Mouse (Mus musculus) heart, postnatal 0 days (tissue): ENCODE data around the gene Myog. TPM values are rescaled to one million over a fixed set of nuclear protein-coding genes. Genes with fewer than 3 reads are reported as not detected.

Experiments used
- ATAC-seq: fragments of 200-750 bp; cut with Nextera tagmentation; 2 replicates; pipeline ENCODE4 v1.8.0; 2017; ENCODE audit warnings: low read depth, moderate number of reproducible peaks, moderate library complexity; ENCODE audit not compliant: insufficient read depth
- DNase-seq: peaks from one replicate; pipeline ENCODE4 v3.0.0-alpha.2; 2016; ENCODE audit warnings: low spot score
- H3K27ac ChIP-seq: fragments of 300-500 bp; sonication (generic); 2 replicates; pipeline ENCODE4 v1.5.1; 2014; ENCODE audit warnings: low read depth, mild to moderate bottlenecking
- H3K27me3 ChIP-seq: fragments of 300-500 bp; sonication (generic); 2 replicates; pipeline ENCODE4 v1.6.1; 2014; ENCODE audit warnings: low read length, mixed read lengths; ENCODE audit not compliant: control insufficient read depth, insufficient read depth
- H3K36me3 ChIP-seq: fragments of 300-500 bp; sonication (generic); replicated peaks from 2 replicates; pipeline ENCODE4 v1.6.1; 2014; ENCODE audit warnings: low read length, mixed read lengths; ENCODE audit not compliant: control insufficient read depth, insufficient read depth
- H3K4me1 ChIP-seq: fragments of 300-500 bp; sonication (generic); 2 replicates; pipeline ENCODE4 v1.6.1; 2014; ENCODE audit warnings: antibody characterized with exemption; ENCODE audit not compliant: control insufficient read depth, insufficient read depth
- H3K4me2 ChIP-seq: fragments of 300-500 bp; sonication (generic); 2 replicates; pipeline ENCODE4 v1.6.1; 2014; ENCODE audit warnings: low read depth, mild to moderate bottlenecking, low read length, moderate library complexity
- H3K4me3 ChIP-seq: fragments of 300-500 bp; sonication (generic); 2 replicates; pipeline ENCODE4 v1.5.1; 2014; ENCODE audit warnings: low read depth, low read length
- H3K9ac ChIP-seq: fragments of 300-500 bp; sonication (generic); replicated peaks from 2 replicates; pipeline ENCODE4 v1.6.1; 2014; ENCODE audit warnings: low read depth, low read length, mixed read lengths
- H3K9me3 ChIP-seq: fragments of 300-500 bp; sonication (generic); replicated peaks from 2 replicates; pipeline ENCODE4 v1.6.1; 2016; ENCODE audit warnings: low read length; ENCODE audit not compliant: control insufficient read depth
- CTCF ChIP-seq: IDR thresholded peaks from 2 replicates; pipeline ENCODE4 v1.5.1; 2016; ENCODE audit warnings: antibody characterized with exemption, control low read depth, low read depth
- EP300 ChIP-seq: IDR thresholded peaks from 2 replicates; pipeline ENCODE4 v1.6.1; 2016; ENCODE audit warnings: antibody characterized with exemption, low read depth
- WGBS: fragments of 180-500 bp; shearing (Covaris S2); extraction: QIAGEN DNeasy Blood & Tissue Kit; methylation state at CpG from one replicate; pipeline ENCODE4 v1.1.7; 2014; 5-methylcytosine and 5-hydroxymethylcytosine counted together
- polyA plus RNA-seq: library from polyadenylated mRNA; unstranded; fragments of >200 nt; fragmentation: Nextera tagmentation; extraction: Ambion mirVana; gene quantifications from 2 replicates; pipeline ENCODE4 v1.2.1, GENCODE M21; 2015
- total RNA-seq: library from RNA; depleted of rRNA; stranded (reverse); fragments of >200 nt; gene quantifications from 2 replicates; pipeline ENCODE4 v1.2.3, GENCODE M21; 2014; ENCODE audit warnings: low replicate concordance

Gene Myog
- total and polyA plus RNA-seq, 2 experiments from 2014 or later: 0.31 TPM; not detected in 1

DNA sequence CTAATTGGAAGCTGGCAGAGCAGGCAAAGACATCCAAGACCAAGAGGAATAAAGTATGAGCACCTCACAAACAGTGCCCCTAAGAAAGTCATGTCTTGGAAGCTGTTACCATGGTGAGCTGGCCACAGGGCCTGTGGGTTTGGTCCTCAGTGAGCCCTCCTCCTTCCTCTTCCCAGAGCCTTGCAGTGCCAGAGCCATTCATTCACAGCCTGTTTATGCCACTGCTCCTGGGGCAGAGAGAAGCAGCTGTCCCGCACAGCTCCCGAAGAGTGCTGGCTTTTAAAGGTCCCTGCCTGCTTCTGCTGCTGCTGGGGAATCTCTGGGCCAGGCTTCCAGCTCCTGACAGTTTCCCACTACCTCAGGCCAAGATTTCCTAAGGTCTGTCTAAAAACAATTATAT is 24.0 kb upstream of the Myog start:
- WGBS: 41% methylated on average over 2 of the region's 2 CpGs
- Histone ChIP-seq H3K4me1 (no peaks in the 10 kb centered on the region), H3K27ac (no peak overlapping the region), H3K4me2 (no peak overlapping the region), H3K36me3 (no peaks in the 10 kb centered on the region), H3K27me3 (no peaks in the 10 kb centered on the region), H3K9me3 (peaks cover 8% of the 10 kb centered on the region; the same call in 1 of the 2 replicates), H3K9ac (no peak overlapping the region), H3K4me3 (no peak overlapping the region)
- DNase-seq: no peak
- TF ChIP-seq EP300 (no peak), CTCF (no peak)
- no peak for ATAC-seq

DNA sequence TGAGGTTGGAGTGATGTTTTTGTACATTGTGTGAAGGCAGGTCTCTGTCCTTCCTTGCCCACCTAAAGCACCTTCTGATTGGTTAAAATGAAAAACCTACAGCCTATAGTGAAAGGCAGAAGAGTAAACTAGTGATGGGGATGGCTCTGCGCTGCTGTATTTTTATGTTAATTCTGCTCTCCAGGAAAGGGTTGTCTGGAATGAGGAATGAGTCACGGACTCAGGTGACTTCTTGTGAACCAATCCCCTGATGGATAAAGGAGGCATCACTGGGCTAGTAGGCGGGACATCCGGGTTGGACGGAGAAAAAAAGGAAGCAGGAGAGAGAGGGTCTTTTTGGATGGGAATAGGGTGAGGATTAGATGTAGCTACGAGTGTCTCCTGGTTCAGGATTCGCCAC is 19.8 kb upstream of the Myog start:
- WGBS: 75% methylated on average over 7 of the region's 7 CpGs
- no peaks in the 10 kb centered on the region for H3K4me1 ChIP-seq
- ATAC-seq: no peak
- no peaks in the 10 kb centered on the region for H3K36me3 ChIP-seq
- no peak overlapping the region for H3K4me2 ChIP-seq
- no peaks in the 10 kb centered on the region for H3K27me3 ChIP-seq
- H3K9me3 ChIP-seq: no peaks in the 10 kb centered on the region
- no peak overlapping the region for H3K9ac ChIP-seq
- TF ChIP-seq EP300 (no peak), CTCF (no peak)
- DNase-seq: no peak
- H3K4me3 ChIP-seq: no peak overlapping the region
- no peak overlapping the region for H3K27ac ChIP-seq

DNA sequence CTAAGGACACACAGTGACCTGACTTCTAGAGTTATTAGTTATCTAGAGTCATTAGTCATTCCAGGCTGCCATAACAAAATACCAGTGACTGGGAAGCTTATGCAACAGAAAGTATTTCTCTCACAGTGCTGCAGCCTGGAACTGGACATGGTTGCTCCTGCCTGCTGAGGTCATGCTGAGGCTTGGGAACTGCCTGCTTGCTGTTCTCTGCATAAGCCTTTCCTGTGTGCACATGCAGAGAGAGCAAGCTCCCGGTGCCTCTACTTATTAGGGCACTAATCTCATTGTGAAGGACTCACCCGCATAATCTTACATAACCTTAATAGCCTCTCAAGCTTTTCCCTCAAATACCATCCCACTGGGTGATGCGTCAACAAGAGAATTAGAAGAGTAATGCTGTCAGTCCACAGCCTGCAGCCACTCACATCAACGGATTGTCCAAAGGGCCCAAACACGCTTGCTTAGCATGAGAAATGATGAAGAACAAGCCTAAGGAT is 17.0 kb upstream of the Myog start:
- no peak for TF ChIP-seq CTCF
- no peak for TF ChIP-seq EP300
- no peaks in the 10 kb centered on the region for H3K27me3 ChIP-seq
- ATAC-seq (no peak), DNase-seq (no peak)
- H3K4me2 ChIP-seq: no peak overlapping the region
- no peaks in the 10 kb centered on the region for H3K36me3 ChIP-seq
- no peak overlapping the region for H3K4me3 ChIP-seq
- no peak overlapping the region for H3K9ac ChIP-seq
- 0 out of 2 replicates have a peak, but pooled peaks cover 5% of the 10 kb centered on the region for H3K4me1 ChIP-seq
- no peak overlapping the region for H3K27ac ChIP-seq
- 69% methylated on average over 5 of the region's 5 CpGs for WGBS
- no peaks in the 10 kb centered on the region for H3K9me3 ChIP-seq

DNA sequence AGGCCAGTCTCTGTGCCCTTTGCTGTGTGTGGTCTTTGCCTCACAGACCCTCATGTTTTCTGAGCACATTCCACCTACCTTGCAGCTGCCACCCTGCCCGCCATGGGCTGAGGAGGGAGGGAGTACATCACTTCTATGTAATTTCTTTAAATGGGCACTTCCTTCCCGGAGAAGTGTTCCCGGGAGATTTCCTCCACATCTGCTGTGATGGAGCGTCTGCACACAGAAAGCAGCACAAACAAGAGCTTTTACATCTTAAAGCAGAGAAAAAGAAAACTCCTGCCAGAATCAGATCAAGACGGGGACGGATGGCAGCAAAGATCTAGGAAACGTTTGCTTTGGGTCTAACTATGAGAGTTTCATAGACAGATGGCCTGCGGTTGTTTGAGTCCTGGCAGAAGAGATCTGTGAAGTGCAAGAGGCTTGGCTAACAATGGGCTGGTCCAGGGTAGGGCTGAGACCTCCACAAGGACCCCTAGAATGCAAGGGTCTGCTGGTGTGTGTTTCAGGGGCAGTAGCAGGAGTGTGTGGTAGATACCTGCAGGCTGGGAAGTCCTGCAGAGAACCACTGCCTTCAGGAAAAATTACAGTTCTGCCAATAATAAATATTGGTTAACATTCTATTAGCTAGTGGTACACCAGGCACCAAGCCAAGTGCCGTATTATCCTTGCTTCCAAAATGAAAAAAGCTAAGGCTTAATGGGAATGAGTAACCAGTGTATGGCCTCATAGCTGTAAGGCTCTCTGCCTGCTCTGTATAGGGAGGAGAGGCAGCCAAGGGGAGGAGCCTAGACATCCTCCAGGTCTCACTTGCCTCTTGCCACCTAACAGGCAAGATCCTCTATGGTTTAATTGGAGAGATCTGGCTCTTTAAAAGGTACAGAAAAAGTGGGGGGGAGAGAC is 16.0 kb upstream of the Myog start:
- H3K4me2 ChIP-seq: no peak overlapping the region
- no peaks in the 10 kb centered on the region for H3K9me3 ChIP-seq
- TF ChIP-seq EP300: no peak
- no peak for TF ChIP-seq CTCF
- DNase-seq (no peak), ATAC-seq (no peak)
- H3K4me1 ChIP-seq: 0 out of 2 replicates have a peak, but pooled peaks cover 5% of the 10 kb centered on the region
- no peak overlapping the region for H3K27ac ChIP-seq
- H3K36me3 ChIP-seq: no peaks in the 10 kb centered on the region
- H3K4me3 ChIP-seq: no peak overlapping the region
- H3K27me3 ChIP-seq: no peaks in the 10 kb centered on the region
- no peak overlapping the region for H3K9ac ChIP-seq
- WGBS: 59% methylated on average over 9 of the region's 9 CpGs

DNA sequence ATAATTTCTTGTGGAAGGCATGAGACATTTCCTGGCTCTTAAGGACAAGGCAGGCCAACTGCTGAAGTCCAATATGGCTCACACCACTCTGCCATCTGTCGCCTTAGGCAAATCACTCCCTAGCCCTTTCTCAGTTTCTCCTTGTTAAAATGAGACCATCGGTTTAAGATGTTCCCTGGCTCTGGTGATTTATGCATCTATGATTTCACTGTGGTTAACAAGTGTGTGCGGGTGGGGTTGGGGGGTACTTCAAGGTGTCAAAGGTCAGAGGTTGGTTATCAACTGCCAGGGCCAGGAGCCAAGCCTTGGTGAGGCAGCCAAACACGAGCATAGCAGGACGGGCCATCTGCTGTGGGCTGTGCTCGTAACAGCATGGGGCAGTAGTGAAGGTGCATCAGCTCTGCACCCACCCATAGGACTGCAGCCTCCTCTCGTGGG is 15.3 kb upstream of the Myog start:
- no peak overlapping the region for H3K4me2 ChIP-seq
- ATAC-seq: no peak

More for the DNA sequence above, 15.3 kb upstream of the Myog start:
- Histone ChIP-seq H3K4me3 (no peak overlapping the region), H3K27me3 (no peaks in the 10 kb centered on the region), H3K9me3 (no peaks in the 10 kb centered on the region), H3K9ac (no peak overlapping the region), H3K4me1 (0 out of 2 replicates have a peak, but pooled peaks cover 5% of the 10 kb centered on the region), H3K27ac (no peak overlapping the region), H3K36me3 (no peaks in the 10 kb centered on the region)
- DNase-seq: no peak
- 74% methylated on average over 7 of the region's 7 CpGs for WGBS
- TF ChIP-seq EP300: no peak
- no peak for TF ChIP-seq CTCF
